ENCODE assay signal across 8 mouse cellular contexts in the genomic region with DNA sequence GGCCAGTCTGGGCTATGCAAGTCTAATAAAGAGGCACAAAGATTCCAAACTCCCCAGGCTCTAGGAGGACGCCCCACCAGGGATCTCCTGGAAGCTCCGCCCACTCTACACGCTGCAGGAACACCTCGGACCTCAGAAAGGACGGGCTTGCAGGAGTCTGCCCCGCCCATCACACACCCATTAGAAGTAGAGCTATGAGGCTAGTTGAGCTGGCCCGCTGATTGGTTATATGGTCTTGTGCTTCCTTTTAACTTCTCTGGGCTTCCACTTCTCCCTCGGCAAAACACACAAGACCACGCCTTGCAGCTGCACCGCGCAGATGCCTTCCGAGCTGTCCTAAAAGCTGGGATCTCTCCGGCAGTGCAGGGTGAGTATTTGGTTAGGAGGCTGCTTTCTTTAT. TPM values are rescaled to one million over a fixed set of nuclear protein-coding genes. Genes with fewer than 3 reads are reported as not detected.
DNase-seq lines count a peak whose midpoint lies in the region; ATAC-seq and TF ChIP-seq lines count a peak whose summit lies in the region.

No protein-coding gene starts in this region.

- no peak for TF ChIP-seq CTCF in lung, postnatal 0 days (IDR thresholded peaks at IDR 0.05)

- peaks cover 55% of the 10 kb centered on the region for H3K4me1 ChIP-seq in embryonic facial prominence, embryonic 13.5 days
- peaks cover 21% of the 10 kb centered on the region for H3K4me1 ChIP-seq in heart, embryonic 13.5 days
- peaks cover 15% of the 10 kb centered on the region; the same call in 1 of the 2 replicates for H3K4me1 ChIP-seq in kidney, embryonic 14.5 days (ENCODE audit: control insufficient read depth, insufficient read depth, low read length)
- peaks cover 5% of the 10 kb centered on the region; the same call in 1 of the 2 replicates for H3K4me1 ChIP-seq in lung, postnatal 0 days (ENCODE audit: insufficient read depth, low read depth, low read length)

- H3K36me3 ChIP-seq in embryonic facial prominence, embryonic 13.5 days, result no peaks in the 10 kb centered on the region
- no peaks in the 10 kb centered on the region for H3K36me3 ChIP-seq in heart, embryonic 13.5 days
- H3K36me3 ChIP-seq in kidney, embryonic 14.5 days (ENCODE audit: control insufficient read depth, insufficient read depth, low read length), result no peaks in the 10 kb centered on the region
- no peaks in the 10 kb centered on the region for H3K36me3 ChIP-seq in lung, postnatal 0 days (ENCODE audit: insufficient read depth, low read length)

- H3K9me3 ChIP-seq in embryonic facial prominence, embryonic 13.5 days, result no peaks in the 10 kb centered on the region
- H3K9me3 ChIP-seq in heart, embryonic 13.5 days, result no peaks in the 10 kb centered on the region
- H3K9me3 ChIP-seq in kidney, embryonic 14.5 days (ENCODE audit: control insufficient read depth, low read length), result no peaks in the 10 kb centered on the region
- H3K9me3 ChIP-seq in lung, postnatal 0 days (ENCODE audit: low read length), result no peaks in the 10 kb centered on the region

- peak overlapping the region; percentile 52 for H3K4me2 ChIP-seq in embryonic facial prominence, embryonic 13.5 days
- peak overlapping the region; percentile 64 for H3K4me2 ChIP-seq in heart, embryonic 13.5 days
- peak overlapping the region; percentile 45 for H3K4me2 ChIP-seq in kidney, embryonic 14.5 days (replicated peaks; ENCODE audit: low read depth, low read length)
- peak overlapping the region; percentile 43 for H3K4me2 ChIP-seq in lung, postnatal 0 days (replicated peaks; ENCODE audit: low read depth, low read length)

- H3K4me3 ChIP-seq in embryonic facial prominence, embryonic 13.5 days, result peak overlapping the region; percentile 25
- H3K4me3 ChIP-seq in heart, embryonic 13.5 days, result peak overlapping the region; percentile 37
- peak overlapping the region; percentile 22; the same call in 1 of the 2 replicates for H3K4me3 ChIP-seq in kidney, embryonic 14.5 days (ENCODE audit: low read length)
- peak overlapping the region; percentile 8; the same call in 1 of the 2 replicates for H3K4me3 ChIP-seq in lung, postnatal 0 days (ENCODE audit: low read depth, low read length)

- H3K9ac ChIP-seq in embryonic facial prominence, embryonic 13.5 days, result peak overlapping the region; percentile 49; the same call in 1 of the 2 replicates
- peak overlapping the region; percentile 11; the same call in 1 of the 2 replicates for H3K9ac ChIP-seq in heart, embryonic 13.5 days
- H3K9ac ChIP-seq in kidney, embryonic 14.5 days (ENCODE audit: low read depth, low read length), result no peak overlapping the region
- no peak overlapping the region for H3K9ac ChIP-seq in lung, postnatal 0 days (replicated peaks; ENCODE audit: low read depth)

- peaks cover 20% of the 10 kb centered on the region for H3K27me3 ChIP-seq in embryonic facial prominence, embryonic 13.5 days
- H3K27me3 ChIP-seq in heart, embryonic 13.5 days (replicated peaks), result peaks cover 74% of the 10 kb centered on the region
- H3K27me3 ChIP-seq in kidney, embryonic 14.5 days (ENCODE audit: control insufficient read depth, insufficient read depth, low read length), result peaks cover 21% of the 10 kb centered on the region
- 0 out of 2 replicates have a peak, but pooled peaks cover 2% of the 10 kb centered on the region for H3K27me3 ChIP-seq in lung, postnatal 0 days (replicated peaks; ENCODE audit: insufficient read depth, low read length)

- 14% methylated on average over 13 of the region's 13 CpGs for WGBS in embryonic facial prominence, embryonic 13.5 days
- WGBS in heart, embryonic 13.5 days, result 7% methylated on average over 13 of the region's 13 CpGs
- 4% methylated on average over 13 of the region's 13 CpGs for WGBS in kidney, embryonic 14.5 days
- WGBS in lung, postnatal 0 days, result 1% methylated on average over 13 of the region's 13 CpGs

- DNase-seq in CD4-positive helper T cell, adult 2 months (ENCODE audit: low read depth, low spot score), result peak; percentile 81
- peak; percentile 93 for DNase-seq in MEL-GATA-1-ER (ENCODE audit: extremely low read depth, low read depth)
- DNase-seq in lung, postnatal 0 days (ENCODE audit: low spot score), result peak; percentile 83
- peak; percentile 36 to 39 for DNase-seq in right cerebral cortex, postnatal 36 days (ENCODE audit: low spot score in 2 of 2)
- DNase-seq in frontal cortex, postnatal 25 days (ENCODE audit: low spot score in 2 of 2), result no peak

- peak; percentile 57; the same call in 1 of the 2 replicates for ATAC-seq in embryonic facial prominence, embryonic 13.5 days (ENCODE audit: insufficient number of reproducible peaks, insufficient read depth, low FRiP score, low TSS enrichment, low read depth)
- ATAC-seq in heart, embryonic 13.5 days (ENCODE audit: extremely low read depth, insufficient number of reproducible peaks, low FRiP score, low TSS enrichment), result peak; percentile 41; the same call in 1 of the 2 replicates
- peak; percentile 74; the same call in 1 of the 2 replicates for ATAC-seq in kidney, embryonic 14.5 days (ENCODE audit: low FRiP score, low TSS enrichment)
- ATAC-seq in lung, postnatal 0 days, result peak; percentile 94

- no peak for TF ChIP-seq EP300 in lung, postnatal 0 days (IDR thresholded peaks at IDR 0.05)

- peak overlapping the region; percentile 18; the same call in 1 of the 2 replicates for H3K27ac ChIP-seq in embryonic facial prominence, embryonic 13.5 days
- no peak overlapping the region for H3K27ac ChIP-seq in heart, embryonic 13.5 days (replicated peaks)
- H3K27ac ChIP-seq in kidney, embryonic 14.5 days (ENCODE audit: low read depth, low read length), result no peak overlapping the region
- H3K27ac ChIP-seq in lung, postnatal 0 days (ENCODE audit: low read length), result no peak overlapping the region

RNA-seq across cellular contexts. Expression of a gene that starts 43.0 kb away (rescaled TPM):
- polyA plus RNA-seq in embryonic facial prominence, embryonic 13.5 days (2015; fragmentation: Nextera tagmentation; extraction: Ambion mirVana), result 18.4 and 22.5 TPM in 2 replicates
- 6.0 TPM in 2 replicates for polyA plus RNA-seq in heart, embryonic 13.5 days (2015; fragmentation: Nextera tagmentation; extraction: Ambion mirVana)
- polyA plus RNA-seq in kidney, embryonic 14.5 days (2014; fragmentation: Nextera tagmentation; extraction: Ambion mirVana), result 11.5 and 13.2 TPM in 2 replicates
- 8.9 and 9.8 TPM in 2 replicates for polyA plus RNA-seq in lung, postnatal 0 days (2015; fragmentation: Nextera tagmentation; extraction: Ambion mirVana)

Comparison
In these comparisons a context has a peak if more than half of its experiments do, and no peak if none do; other contexts are left out.
1. DNase-seq: peak in CD4-positive helper T cell, adult 2 months (single experiment), MEL-GATA-1-ER (single experiment), lung, postnatal 0 days (single experiment) and right cerebral cortex, postnatal 36 days (2 of 2); none in frontal cortex, postnatal 25 days (0 of 2).
2. ATAC-seq: peak in every context shown above with its lines; median percentile 94 in lung, postnatal 0 days; 74 in kidney, embryonic 14.5 days; 57 in embryonic facial prominence, embryonic 13.5 days; 41 in heart, embryonic 13.5 days.
3. H3K9ac ChIP-seq: peak in embryonic facial prominence, embryonic 13.5 days (single experiment) and heart, embryonic 13.5 days (single experiment); none in kidney, embryonic 14.5 days (single experiment) and lung, postnatal 0 days (single experiment).
4. Peak in every context shown above with its lines, with median percentiles within 50 percentile points of each other: H3K4me2 ChIP-seq and H3K4me3 ChIP-seq.